ENCODE assay signal across 15 mouse cellular contexts in the genomic region with DNA sequence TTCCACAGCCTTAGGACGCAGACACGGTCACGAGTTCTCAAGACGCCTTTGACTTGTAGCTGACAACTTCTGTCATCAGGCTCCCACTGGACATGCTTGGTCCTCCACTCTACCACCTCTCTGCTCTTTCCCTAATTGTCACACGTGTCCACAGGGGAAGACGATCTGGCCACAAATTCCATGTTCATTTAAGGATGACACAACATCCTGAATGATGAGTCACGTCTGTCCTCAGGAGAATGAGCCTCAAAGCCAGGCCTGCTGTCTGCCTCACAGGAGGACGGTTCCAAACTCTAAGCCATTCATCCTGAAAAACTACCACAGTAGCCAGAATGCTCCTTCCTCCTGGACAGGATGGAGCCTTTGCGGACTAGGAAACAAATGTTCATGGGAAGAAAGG.
A peak's percentile ranks its signal among the peaks of the same experiment; 100 is the strongest.
DNase-seq lines count a peak whose midpoint lies in the region.
"Had no signal": no experiment of that assay in that cellular context is flagged by ENCODE, and none has a peak within 500 bp of the region (broad histone marks: within the 10 kb centered on the region; RNA-seq: fewer than 3 reads in every experiment).

No protein-coding gene starts in this region.

- DNase-seq in adrenal gland, adult 2 months, result peak; percentile 13
- DNase-seq in adrenal gland, postnatal 4 days (ENCODE audit: low spot score in 2 of 2), result no peak
- DNase-seq in heart, adult 11 months, result peak; percentile 74
- DNase-seq in heart, adult 18-20 months, result no peak
- peak; percentile 15 for DNase-seq in 3134 (ENCODE audit: extremely low read depth, insufficient read length, low spot score)
- peak; percentile 84 for DNase-seq in Muller cell, postnatal 12 days (ENCODE audit: inconsistent ontology term)
- no peak for DNase-seq in T-cell, adult 2 months (ENCODE audit: low spot score)
- no peak for DNase-seq in frontal cortex, postnatal 10 days (ENCODE audit: low spot score in 2 of 2)
- DNase-seq: adrenal gland, postnatal 10 days; cerebellum, adult 11-12 months; cerebellum, adult 2 months; cerebellum, adult 9-10 months; cerebellum, postnatal 10 days; cerebellum, postnatal 25 days; forebrain, postnatal 0 days had no signal

Comparison
In these comparisons a context has a peak if more than half of its experiments do, and no peak if none do; other contexts are left out.
1. DNase-seq: peak in adrenal gland, adult 2 months (single experiment), heart, adult 11 months (single experiment), 3134 (single experiment) and Muller cell, postnatal 12 days (single experiment); none in adrenal gland, postnatal 4 days (0 of 2), heart, adult 18-20 months (0 of 2), T-cell, adult 2 months (single experiment) and frontal cortex, postnatal 10 days (0 of 2).